Mouse (Mus musculus): Measurements from ENCODE around the gene Hoxb1. TPM values are rescaled to one million over a fixed set of nuclear protein-coding genes. Genes with fewer than 3 reads are reported as not detected.

The Hoxb1 gene
- total RNA-seq, 4 experiments from 2014 or later: not detected

DNA sequence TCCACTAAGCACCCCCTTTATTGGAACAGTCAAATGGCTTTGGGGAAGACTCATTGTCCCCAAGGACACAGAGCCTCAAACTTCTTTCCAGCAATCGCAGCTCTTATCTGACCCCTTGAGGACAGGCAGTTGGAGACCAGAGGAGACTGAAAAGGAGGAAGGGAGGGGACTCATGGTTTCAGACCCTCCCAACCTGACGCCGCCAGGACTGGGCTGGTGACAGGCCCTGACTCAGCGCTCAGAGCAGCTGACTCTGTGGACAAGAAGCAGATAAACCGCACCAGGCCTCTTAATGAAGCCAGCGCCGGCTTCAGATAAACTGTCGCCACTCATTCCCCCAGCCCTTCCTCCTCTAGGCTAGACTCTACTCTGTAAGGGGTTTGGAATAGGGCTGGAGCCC, 34.4 kb downstream of the Hoxb1 start:
- DNase-seq (ENCODE audit: low spot score): no peak

DNA sequence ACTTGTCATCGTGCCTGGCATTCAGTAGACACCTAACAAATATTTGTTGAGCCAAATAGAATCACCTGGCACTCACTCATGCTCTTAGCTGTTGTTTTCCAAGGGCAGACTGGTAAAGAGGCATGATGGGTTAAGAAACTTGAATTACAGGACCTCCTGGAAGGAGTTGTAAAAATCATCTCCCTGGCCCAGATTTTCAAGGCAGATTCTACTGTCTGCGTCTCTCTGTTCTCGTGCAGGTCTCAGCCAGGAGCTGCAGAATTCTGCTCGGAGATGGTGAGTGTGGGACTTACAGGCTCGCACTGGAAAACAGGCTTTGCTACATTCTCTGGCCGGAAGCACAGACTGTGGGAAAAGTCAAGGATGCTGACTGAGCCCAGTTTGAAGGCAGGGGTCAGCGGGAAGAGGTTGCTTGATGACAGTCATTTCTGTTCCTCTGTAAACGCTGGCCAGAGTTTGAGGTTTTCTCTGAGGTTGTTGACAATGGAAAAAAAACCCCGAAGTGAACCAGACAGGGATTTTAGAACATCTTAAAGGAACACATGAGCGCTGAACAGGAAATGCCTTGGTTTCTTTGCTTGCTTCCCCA, 38.6 kb downstream of the Hoxb1 start:
- DNase-seq (ENCODE audit: low spot score): peak; percentile 19

DNA sequence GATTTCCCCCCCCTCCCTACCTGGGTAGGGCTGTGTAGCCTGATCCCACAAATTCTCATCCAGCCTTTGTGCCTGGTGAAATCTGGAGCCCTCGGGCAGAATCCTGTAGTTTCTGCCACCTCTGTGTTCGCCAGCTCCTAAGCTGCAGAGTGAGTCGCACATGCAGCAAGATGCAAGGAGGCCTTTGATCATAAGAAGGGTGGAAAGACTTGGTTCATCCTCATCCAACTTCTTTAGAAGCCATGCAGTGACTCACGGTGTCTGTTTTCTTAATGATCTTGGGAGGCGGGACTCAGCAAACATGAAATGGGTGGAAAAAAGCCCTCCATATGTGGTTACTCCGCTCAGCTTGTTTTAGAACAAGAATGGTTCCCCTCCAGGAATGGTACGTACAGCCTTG, 39.3 kb downstream of the Hoxb1 start:
- DNase-seq (ENCODE audit: low spot score): no peak

DNA sequence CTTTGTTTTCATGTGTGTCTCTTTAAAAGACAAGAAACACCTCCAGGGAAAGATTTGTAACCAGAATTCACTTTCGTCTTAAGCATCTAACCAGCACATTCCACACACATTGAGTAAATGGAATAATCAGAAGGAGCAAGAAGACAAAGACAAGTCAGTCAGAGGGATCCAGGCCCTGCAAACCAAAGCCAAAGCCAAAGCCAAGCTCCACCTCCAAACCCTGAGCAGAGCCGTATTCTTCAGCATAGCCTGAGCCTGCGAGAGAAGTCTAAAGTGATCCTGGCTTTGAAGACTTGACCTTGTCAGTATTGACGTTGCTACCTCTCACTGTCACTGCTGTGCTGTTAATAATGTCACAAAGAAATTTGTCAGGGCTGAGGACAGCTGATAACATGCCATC, 40.0 kb downstream of the Hoxb1 start:
- DNase-seq (ENCODE audit: low spot score): no peak

DNA sequence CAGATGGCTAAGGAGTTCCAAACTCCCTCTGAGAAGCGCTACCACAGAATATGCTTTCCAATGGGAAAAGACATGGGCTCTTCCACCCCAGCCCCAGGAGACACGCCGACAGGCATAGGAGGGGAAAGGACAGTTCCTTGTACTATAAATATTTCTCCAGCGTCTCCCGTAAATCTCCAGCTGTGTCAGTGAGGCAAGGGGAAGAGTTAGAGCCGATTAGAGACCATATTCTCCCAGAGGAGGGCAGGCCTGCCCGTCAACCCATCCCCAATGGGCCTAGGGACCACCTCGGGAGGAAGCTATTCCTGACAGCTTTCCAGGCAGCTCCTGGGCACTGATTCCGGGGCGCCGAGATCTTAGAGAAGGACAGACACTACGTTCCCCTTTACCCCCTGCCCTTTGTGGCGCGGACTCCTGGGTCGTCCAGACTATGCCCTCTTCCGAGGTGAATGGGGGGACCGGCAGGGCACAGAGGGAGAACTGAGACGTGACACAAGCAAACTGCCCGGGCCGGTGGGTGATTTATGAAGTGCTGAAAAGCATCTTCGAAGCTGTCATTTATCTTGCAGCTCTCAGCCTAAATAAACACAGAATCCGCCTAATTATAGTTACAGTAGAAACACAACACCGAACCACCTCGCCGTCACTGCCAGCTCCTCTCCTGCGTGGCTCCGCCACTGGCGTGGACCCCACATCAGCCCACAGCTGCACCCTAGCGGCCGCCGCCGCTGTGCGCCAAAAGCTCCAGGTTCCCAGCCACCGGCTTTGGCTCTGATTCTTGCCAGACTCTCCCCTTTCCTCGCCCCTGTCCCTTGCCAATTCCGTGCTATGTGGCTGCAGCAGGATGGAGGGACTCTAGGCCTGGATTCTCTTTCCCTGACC, 41.9 kb downstream of the Hoxb1 start:
- DNase-seq (ENCODE audit: low spot score): peak; percentile 45

DNA sequence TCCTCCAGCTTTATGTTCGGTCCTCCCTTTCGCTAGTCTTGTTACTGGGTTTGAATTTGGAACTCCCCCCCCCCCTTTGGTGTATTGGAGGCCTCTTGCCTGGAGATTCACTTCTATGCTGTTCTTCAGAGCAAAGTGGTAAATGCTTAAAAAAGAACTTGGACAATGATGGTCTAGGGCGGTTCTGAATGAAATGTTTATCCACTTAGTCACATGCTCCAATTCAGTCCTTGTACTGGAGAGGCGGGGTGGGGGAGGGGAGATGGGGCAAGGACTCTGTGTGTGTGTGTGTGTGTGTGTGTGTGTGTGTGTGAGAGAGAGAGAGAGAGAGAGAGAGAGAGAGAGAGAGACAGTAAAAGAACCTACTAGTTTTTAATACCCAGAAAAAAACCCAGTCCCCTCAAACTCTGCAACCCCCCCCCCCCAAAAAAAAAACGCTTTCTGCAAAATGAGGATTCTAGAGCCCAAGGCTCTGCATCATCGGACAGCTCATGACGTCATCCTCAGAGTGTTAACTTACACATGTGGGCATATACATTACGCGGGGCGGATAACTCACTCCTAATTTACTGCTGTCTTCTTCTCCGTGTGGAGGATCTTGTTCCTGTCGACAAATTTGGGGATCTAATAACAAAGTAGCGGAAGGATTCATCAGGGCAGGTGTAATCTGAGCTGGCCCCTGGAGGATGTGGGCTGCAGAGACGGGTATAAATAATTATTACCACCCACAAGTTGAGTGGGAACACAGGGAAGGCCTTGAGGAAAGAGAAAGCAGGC, 42.9 kb downstream of the Hoxb1 start:
- DNase-seq (ENCODE audit: low spot score): no peak

DNA sequence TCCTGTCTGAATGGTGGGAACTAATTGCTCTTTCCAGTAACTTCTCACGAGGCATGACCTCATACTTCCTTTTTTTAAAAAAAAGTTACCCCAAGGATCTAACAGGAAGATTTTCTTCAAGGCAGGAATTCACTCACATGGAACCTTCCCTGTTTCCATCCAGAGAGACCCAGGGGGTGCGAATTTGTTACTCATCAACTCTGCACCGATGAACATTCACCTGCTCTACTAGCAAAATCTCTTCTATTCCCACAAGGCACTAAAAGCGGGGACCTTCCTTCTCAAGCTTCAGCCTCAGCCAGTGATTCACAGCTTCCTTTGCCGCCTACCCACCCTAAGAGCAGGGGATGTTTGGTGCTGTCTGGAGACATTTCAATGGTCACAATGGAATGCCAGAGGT, 45.5 kb downstream of the Hoxb1 start:
- DNase-seq (ENCODE audit: low spot score): no peak

DNA sequence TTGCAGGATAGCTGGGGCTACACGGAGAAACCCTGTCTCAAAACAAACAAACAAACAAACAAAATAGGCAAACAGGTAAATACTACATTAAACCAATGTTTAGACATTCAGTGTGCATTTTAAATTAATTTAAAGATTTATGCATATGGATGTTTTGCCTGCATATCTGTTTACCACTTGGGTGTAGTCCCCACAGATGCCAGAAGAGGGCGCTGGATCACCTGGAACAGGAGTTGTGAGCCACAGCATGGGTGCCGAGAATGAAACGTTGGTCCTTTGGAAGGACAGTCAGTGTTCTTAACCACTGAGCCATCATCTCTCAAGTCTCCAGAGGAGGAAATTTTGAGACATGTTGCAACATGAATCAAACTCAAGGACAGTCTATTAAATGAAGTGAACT, 46.4 kb downstream of the Hoxb1 start:
- DNase-seq (ENCODE audit: low spot score): no peak

DNA sequence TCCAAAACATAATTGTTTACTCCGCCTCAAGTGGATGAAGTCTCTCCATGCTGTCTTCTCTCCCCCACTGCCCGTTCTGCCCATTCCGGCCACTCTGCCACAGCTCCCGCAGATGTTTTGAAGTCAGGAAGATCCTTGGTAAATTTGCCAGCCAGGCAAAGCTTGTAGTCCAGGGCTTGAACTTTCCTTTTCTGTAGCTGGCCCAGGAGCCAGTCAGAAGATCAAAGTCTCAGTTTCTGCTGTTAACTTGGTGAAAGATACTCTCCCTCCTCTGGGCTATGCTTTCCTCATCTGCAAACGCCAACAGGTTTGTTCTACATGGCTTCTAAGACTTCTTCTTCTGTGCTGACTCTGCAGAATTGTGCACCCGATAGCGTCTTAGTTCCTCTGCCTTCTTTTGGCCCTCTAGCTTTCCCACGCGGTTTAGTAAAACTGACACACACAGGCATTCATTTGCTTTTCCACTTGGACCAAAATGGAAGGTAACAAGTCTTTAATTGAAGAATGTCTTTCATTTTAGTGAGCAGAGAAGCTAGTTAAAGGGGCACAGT, 47.5 kb downstream of the Hoxb1 start:
- no peak for DNase-seq (ENCODE audit: low spot score)

DNA sequence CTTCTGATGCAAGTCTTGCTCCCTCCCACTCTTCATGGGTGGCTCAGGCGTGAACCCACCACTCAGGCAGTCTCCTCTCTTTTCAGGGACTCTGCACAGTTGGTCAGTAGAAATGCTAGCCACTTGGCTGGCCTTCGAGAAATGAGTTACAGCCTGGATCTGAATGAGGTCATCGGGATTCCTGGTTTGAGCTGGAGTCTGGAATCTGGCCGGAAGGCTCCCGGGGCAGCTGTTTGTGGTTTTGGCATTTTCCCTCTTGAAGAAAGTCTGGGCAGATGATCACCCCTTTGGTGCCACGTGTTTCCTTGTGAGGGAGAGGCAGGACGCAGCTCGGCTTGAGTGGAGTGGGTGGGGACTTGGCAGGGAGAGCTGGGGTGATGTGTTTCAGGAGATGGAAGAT, 48.0 kb downstream of the Hoxb1 start:
- DNase-seq (ENCODE audit: low spot score): peak; percentile 70

DNA sequence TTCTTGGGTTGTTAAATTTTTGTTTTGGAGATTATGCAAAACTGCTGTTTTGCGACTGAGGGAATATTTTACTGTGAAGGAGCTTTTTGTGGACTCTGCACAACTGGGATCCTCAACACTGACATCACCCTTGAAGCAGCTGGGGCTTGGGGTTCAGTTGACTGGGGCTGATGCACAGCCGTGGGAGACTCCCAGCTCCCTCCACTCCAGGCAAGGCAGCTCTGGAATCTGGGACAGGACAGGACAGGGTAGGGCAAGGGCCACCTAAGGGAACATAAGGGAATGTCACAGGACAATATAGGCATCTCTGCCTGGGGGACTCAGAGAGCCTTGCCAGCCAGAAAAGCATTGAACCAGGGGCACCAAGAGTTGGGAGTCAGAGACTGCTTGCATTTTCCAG, 48.5 kb downstream of the Hoxb1 start:
- DNase-seq (ENCODE audit: low spot score): no peak

Small RNAs within 50 kb of the gene (microRNA-seq; reads per million reads assigned to microRNA genes)
- 2,390 reads per million, percentile 88 among the genes with 10 or more reads in this experiment for gene Mir10a

Other genes starting within 250 kb of the Hoxb1 start
- under 1 TPM in 1 of 4 experiments, not detected in 3; 0.14 TPM for gene Ttll6, start 232.0 kb upstream of the Hoxb1 start, total RNA-seq (2022)
- not detected for gene Hoxb13, start 171.4 kb upstream of the Hoxb1 start, total RNA-seq (2022)
- gene Hoxb9, start 94.3 kb upstream of the Hoxb1 start, total RNA-seq (2022): not detected
- not detected for gene Hoxb8, start 83.8 kb upstream of the Hoxb1 start, total RNA-seq (2022)
- not detected for gene Hoxb7, start 79.1 kb upstream of the Hoxb1 start, total RNA-seq (2022)
- gene Hoxb6, start 73.3 kb upstream of the Hoxb1 start, total RNA-seq (2022): not detected
- under 1 TPM in 1 of 4 experiments, not detected in 3; 0.11 TPM for gene Hoxb5, start 62.4 kb upstream of the Hoxb1 start, total RNA-seq (2022)
- under 1 TPM; 0.35 to 0.63 (median 0.53) TPM for gene Hoxb4, start 47.5 kb upstream of the Hoxb1 start, total RNA-seq (2022)
- gene Hoxb3, start 42.4 kb upstream of the Hoxb1 start, total RNA-seq (2022): under 1 TPM; 0.25 to 0.37 (median 0.30) TPM
- under 1 TPM; 0.38 to 0.80 (median 0.64) TPM for gene Hoxb2, start 15.2 kb upstream of the Hoxb1 start, total RNA-seq (2022)
- gene Skap1, start 98.8 kb downstream of the Hoxb1 start, total RNA-seq (2022): under 1 TPM in 2 of 4 experiments, not detected in 2; 0.30 to 0.34 TPM

All from heart, adult 8-10 months (tissue).